Mouse (Mus musculus): ENCODE measurements around the gene Castor2. TPM values are rescaled to one million over a fixed set of nuclear protein-coding genes. Genes with fewer than 3 reads are reported as not detected.
A peak's percentile ranks its signal among the peaks of the same experiment; 100 is the strongest.

Gene Castor2
- total and polyA plus RNA-seq, 3 experiments: 0.35 to 3.9 (median 1.3) TPM

DNA sequence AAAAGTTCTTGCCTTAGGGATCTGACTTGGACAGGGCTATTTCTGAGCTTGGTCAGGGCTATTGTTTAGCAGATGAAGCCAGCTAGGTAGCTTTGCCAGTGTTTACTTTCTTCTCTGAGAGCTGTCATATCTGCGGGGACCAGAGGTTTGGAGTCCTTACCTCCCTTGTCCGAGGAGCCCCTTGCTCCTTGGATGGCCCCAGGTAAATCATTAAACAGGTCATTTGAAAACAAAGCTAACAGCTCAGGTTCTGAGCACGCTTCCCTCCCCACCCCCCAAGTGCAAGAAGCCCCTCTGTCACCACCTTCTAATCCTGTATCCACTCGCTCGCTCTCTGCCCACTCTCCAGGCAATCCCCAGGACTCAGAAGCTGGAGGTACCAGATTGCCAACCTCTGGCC is 1.8 kb downstream of the Castor2 start:
- Histone ChIP-seq H3K4me2 (ENCODE audit: insufficient read depth, low read depth, poor library complexity, severe bottlenecking) (0 out of 2 replicates have a peak overlapping the region, but pooled peaks have one; percentile 24), H3K27ac (ENCODE audit: insufficient read depth, low read depth) (no peak overlapping the region), H3K9ac (ENCODE audit: insufficient read depth, low read depth) (no peak overlapping the region), H3K27me3 (replicated peaks) (no peaks in the 10 kb centered on the region), H3K4me3 (replicated peaks in 1 of 3; ENCODE audit: low read depth in 2 of 3, low read length in 2 of 3, poor library complexity in 1 of 3) (no peak overlapping the region), H3K9me3 (replicated peaks; ENCODE audit: low read length) (peaks cover 19% of the 10 kb centered on the region), H3K36me3 (replicated peaks in 1 of 2; ENCODE audit: control insufficient read depth in 1 of 2, insufficient read depth in 1 of 2, low read length in 1 of 2) (peaks cover 0 to 7% of the 10 kb centered on the region in 2 experiments), H3K79me2 (replicated peaks; ENCODE audit: control insufficient read depth, extremely low read depth, insufficient read depth, poor library complexity, severe bottlenecking) (no peaks in the 10 kb centered on the region), H3K4me1 (ENCODE audit: control insufficient read depth in 1 of 2, insufficient read depth in 2 of 2) (peaks cover 15 to 44% of the 10 kb centered on the region in 2 experiments)
- dilution Hi-C loops (cut with MboI; ENCODE audit: extremely low pct_ligation_motif_present, extremely low pct_unique_long_range_greater_than_20kb, low sequenced_read_pairs) (no loop called here), in situ Hi-C loops (cut with MboI; ENCODE audit: low pct_ligation_motif_present, low pct_unique_long_range_greater_than_20kb, low sequenced_read_pairs) (no loop called here)
- no peak for DNase-seq (ENCODE audit: extremely low read depth)
- TF ChIP-seq KAT2A (IDR thresholded peaks at IDR 0.05; ENCODE audit: insufficient replicate concordance, low read length) (no peak), MAFK (IDR thresholded peaks at IDR 0.05; ENCODE audit: insufficient replicate concordance, low read length) (no peak), ELF1 (IDR thresholded peaks at IDR 0.05; ENCODE audit: low read depth, low read length) (no peak), EP300 (IDR thresholded peaks at IDR 0.05; ENCODE audit: low read length) (no peak), CHD2 (IDR thresholded peaks at IDR 0.05; ENCODE audit: low read length) (no peak), SMC3 (IDR thresholded peaks at IDR 0.05; ENCODE audit: low read depth, low read length) (no peak)

DNA sequence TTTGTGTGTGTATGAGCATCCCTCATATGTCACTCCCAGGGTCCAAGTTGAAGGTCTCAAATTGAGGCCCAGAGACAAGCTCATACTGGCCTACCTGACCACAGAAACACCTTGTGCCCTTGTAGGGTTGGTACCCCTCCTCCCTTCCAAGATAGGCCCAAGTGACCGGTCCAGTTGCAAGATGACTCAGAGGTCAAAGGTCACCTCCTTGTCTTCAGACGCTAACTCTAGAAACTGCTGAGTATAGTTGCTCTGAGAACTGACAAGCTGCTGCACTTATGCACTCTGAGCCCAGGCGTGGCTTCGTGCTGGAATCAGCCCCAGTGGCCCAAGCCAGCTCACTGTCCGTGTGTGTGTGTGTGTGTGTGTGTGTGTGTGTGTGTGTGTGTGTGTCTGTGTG is 2.4 kb downstream of the Castor2 start:
- 0 out of 2 replicates have a peak overlapping the region, but pooled peaks have one; percentile 22 for H3K4me2 ChIP-seq (ENCODE audit: insufficient read depth, low read depth, poor library complexity, severe bottlenecking)
- in situ Hi-C loops (cut with MboI; ENCODE audit: low pct_ligation_motif_present, low pct_unique_long_range_greater_than_20kb, low sequenced_read_pairs) (no loop called here), dilution Hi-C loops (cut with MboI; ENCODE audit: extremely low pct_ligation_motif_present, extremely low pct_unique_long_range_greater_than_20kb, low sequenced_read_pairs) (no loop called here)
- peaks cover 14% of the 10 kb centered on the region for H3K9me3 ChIP-seq (replicated peaks; ENCODE audit: low read length)
- TF ChIP-seq JUND (conservative IDR thresholded peaks at IDR 0.05; ENCODE audit: low read depth, low read length) (peak; percentile 60), MAFK (IDR thresholded peaks at IDR 0.05; ENCODE audit: insufficient replicate concordance, low read length) (peak; percentile 56; the same call in 1 of the 2 replicates), MEF2A (IDR thresholded peaks at IDR 0.05; ENCODE audit: borderline replicate concordance, low read depth, low read length) (peak; percentile 59; the same call in 1 of the 2 replicates), POLR2AphosphoS2 (IDR thresholded peaks at IDR 0.05; ENCODE audit: low read depth, low read length) (no peak), IRF4 (IDR thresholded peaks at IDR 0.05; ENCODE audit: low read depth, low read length) (peak; percentile 94), EP300 (IDR thresholded peaks at IDR 0.05; ENCODE audit: low read length) (peak; percentile 41; the same call in 1 of the 2 replicates), ZNF384 (IDR thresholded peaks at IDR 0.05; ENCODE audit: low read depth, low read length) (no peak), JUN (IDR thresholded peaks at IDR 0.05; ENCODE audit: insufficient read depth, low read depth, low read length) (peak; percentile 50), CHD2 (IDR thresholded peaks at IDR 0.05; ENCODE audit: low read length) (peak; percentile 73), HCFC1 (IDR thresholded peaks at IDR 0.05; ENCODE audit: low read depth, low read length) (no peak; the same call in 1 of the 2 replicates), NELFE (IDR thresholded peaks at IDR 0.05; ENCODE audit: low read depth, low read length) (no peak), CHD1 (IDR thresholded peaks at IDR 0.05; ENCODE audit: low read depth, low read length) (0 out of 2 replicates have a peak, but pooled peaks have one; percentile 51), ETS1 (conservative IDR thresholded peaks at IDR 0.05; ENCODE audit: low read depth, low read length) (peak; percentile 35; the same call in 1 of the 2 replicates)
- no peaks in the 10 kb centered on the region for H3K27me3 ChIP-seq (replicated peaks)
- DNase-seq (ENCODE audit: extremely low read depth): no peak
- peak overlapping the region; percentile 62 for H3K27ac ChIP-seq (ENCODE audit: insufficient read depth, low read depth)
- peaks cover 15 to 44% of the 10 kb centered on the region in 2 experiments for H3K4me1 ChIP-seq (ENCODE audit: control insufficient read depth in 1 of 2, insufficient read depth in 2 of 2)
- H3K9ac ChIP-seq (ENCODE audit: insufficient read depth, low read depth): no peak overlapping the region
- H3K36me3 ChIP-seq (replicated peaks in 1 of 2; ENCODE audit: control insufficient read depth in 1 of 2, insufficient read depth in 1 of 2, low read length in 1 of 2): peaks cover 0 to 7% of the 10 kb centered on the region in 2 experiments
- H3K79me2 ChIP-seq (replicated peaks; ENCODE audit: control insufficient read depth, extremely low read depth, insufficient read depth, poor library complexity, severe bottlenecking): no peaks in the 10 kb centered on the region
- peak overlapping the region in 1 of 3 experiments; percentile 4 for H3K4me3 ChIP-seq (replicated peaks in 1 of 3; ENCODE audit: low read depth in 2 of 3, low read length in 2 of 3, poor library complexity in 1 of 3)
